Mouse (Mus musculus): ENCODE measurements around the gene Siah3. TPM values are rescaled to one million over a fixed set of nuclear protein-coding genes. Genes with fewer than 3 reads are reported as not detected.
"Not testable (repeated sequence)": the region's sequence is repeated elsewhere in the genome, so short reads cannot be mapped to it uniquely, and the experiment has no call there.

Siah3 gene
- total RNA-seq (2015; ENCODE audit: low replicate concordance) (not detected in 2 replicates), total RNA-seq (2017; ENCODE audit: low replicate concordance) (not detected in 2 replicates)

- ATAC-seq (replicated peaks; ENCODE audit: low FRiP score, poor library complexity, severe bottlenecking) = no peak
Measured at GRCm38 (mm10) chr14:75455743-75456421, at the start of gene Siah3. Gene Siah3, plus strand, starts transcription at chr14:75455982.

- ATAC-seq (replicated peaks; ENCODE audit: low FRiP score, poor library complexity, severe bottlenecking) = no peak
Measured at GRCm38 (mm10) chr14:75409772-75410171, 46.0 kb upstream of the Siah3 start.

- no peak for ATAC-seq (replicated peaks; ENCODE audit: low FRiP score, poor library complexity, severe bottlenecking)
Measured at GRCm38 (mm10) chr14:75410392-75410791, 45.4 kb upstream of the Siah3 start.

GRCm38 (mm10) chr14:75418721-75419120 is 37.1 kb upstream of the Siah3 start:
- ATAC-seq (replicated peaks; ENCODE audit: low FRiP score, poor library complexity, severe bottlenecking) = no peak

- no peak for ATAC-seq (replicated peaks; ENCODE audit: low FRiP score, poor library complexity, severe bottlenecking)
Measured at GRCm38 (mm10) chr14:75419876-75420275, 35.9 kb upstream of the Siah3 start.

- ATAC-seq (replicated peaks; ENCODE audit: low FRiP score, poor library complexity, severe bottlenecking) = no peak
Measured at GRCm38 (mm10) chr14:75420811-75421210, 35.0 kb upstream of the Siah3 start.

GRCm38 (mm10) chr14:75431173-75431786 is 24.5 kb upstream of the Siah3 start:
- ATAC-seq (replicated peaks; ENCODE audit: low FRiP score, poor library complexity, severe bottlenecking) = no peak

- no peak for ATAC-seq (replicated peaks; ENCODE audit: low FRiP score, poor library complexity, severe bottlenecking)
Measured at GRCm38 (mm10) chr14:75432850-75433249, 22.9 kb upstream of the Siah3 start.

GRCm38 (mm10) chr14:75434576-75434975 is 21.2 kb upstream of the Siah3 start:
- no peak for ATAC-seq (replicated peaks; ENCODE audit: low FRiP score, poor library complexity, severe bottlenecking)

GRCm38 (mm10) chr14:75444486-75445105 is 11.2 kb upstream of the Siah3 start:
- no peak for ATAC-seq (replicated peaks; ENCODE audit: low FRiP score, poor library complexity, severe bottlenecking)

GRCm38 (mm10) chr14:75445281-75445947 is 10.4 kb upstream of the Siah3 start:
- ATAC-seq (replicated peaks; ENCODE audit: low FRiP score, poor library complexity, severe bottlenecking) = no peak

- ATAC-seq (replicated peaks; ENCODE audit: low FRiP score, poor library complexity, severe bottlenecking) = no peak
Measured at GRCm38 (mm10) chr14:75445948-75446281, 9.9 kb upstream of the Siah3 start.

- not testable (repeated sequence) for ATAC-seq (replicated peaks; ENCODE audit: low FRiP score, poor library complexity, severe bottlenecking)
Measured at GRCm38 (mm10) chr14:75446314-75446713, 9.5 kb upstream of the Siah3 start.

GRCm38 (mm10) chr14:75453906-75454305 is 1.9 kb upstream of the Siah3 start:
- no peak for ATAC-seq (replicated peaks; ENCODE audit: low FRiP score, poor library complexity, severe bottlenecking)

GRCm38 (mm10) chr14:75454716-75455115 is 1.1 kb upstream of the Siah3 start:
- ATAC-seq (replicated peaks; ENCODE audit: low FRiP score, poor library complexity, severe bottlenecking) = no peak

- ATAC-seq (replicated peaks; ENCODE audit: low FRiP score, poor library complexity, severe bottlenecking) = no peak
Measured at GRCm38 (mm10) chr14:75455361-75455742, 430 bp upstream of the Siah3 start.

GRCm38 (mm10) chr14:75456489-75457220 is 873 bp downstream of the Siah3 start:
- no peak for ATAC-seq (replicated peaks; ENCODE audit: low FRiP score, poor library complexity, severe bottlenecking)

GRCm38 (mm10) chr14:75457221-75457600 is 1.4 kb downstream of the Siah3 start:
- ATAC-seq (replicated peaks; ENCODE audit: low FRiP score, poor library complexity, severe bottlenecking) = no peak

GRCm38 (mm10) chr14:75459431-75459830 is 3.6 kb downstream of the Siah3 start:
- no peak for ATAC-seq (replicated peaks; ENCODE audit: low FRiP score, poor library complexity, severe bottlenecking)

GRCm38 (mm10) chr14:75459991-75460390 is 4.2 kb downstream of the Siah3 start:
- ATAC-seq (replicated peaks; ENCODE audit: low FRiP score, poor library complexity, severe bottlenecking) = no peak
